Mouse (Mus musculus) heart, adult 2 months (tissue): ENCODE results near the gene Hmx3. TPM values are rescaled to one million over a fixed set of nuclear protein-coding genes. Genes with fewer than 3 reads are reported as not detected.

Source experiments
- DNase-seq, 2 experiments: peaks; one replicate each; pipeline ENCODE4 v3.0.0; 2021
- H3K27ac ChIP-seq: fragments of 200-600 bp; 2 replicates; pipeline ENCODE4 v1.8.1; 2022
- H3K27me3 ChIP-seq: fragments of 200-500 bp; 2 replicates; pipeline ENCODE4 v1.6.1; 2012; ENCODE audit warnings: mild to moderate bottlenecking, low read length, inconsistent platforms, mixed read lengths; ENCODE audit not compliant: control insufficient read depth, insufficient read depth
- H3K36me3 ChIP-seq: fragments of 200-500 bp; 2 replicates; pipeline ENCODE4 v1.6.1; 2012; ENCODE audit warnings: low read length, inconsistent platforms; ENCODE audit not compliant: control insufficient read depth, insufficient read depth
- H3K4me1 ChIP-seq: fragments of 200-500 bp; 2 replicates; pipeline ENCODE4 v1.6.1; 2011; ENCODE audit warnings: low read length; ENCODE audit not compliant: control insufficient read depth, insufficient read depth
- H3K4me3 ChIP-seq: fragments of 200-600 bp; 2 replicates; pipeline ENCODE4 v1.8.1; 2022
- H3K79me2 ChIP-seq: fragments of 200-500 bp; replicated peaks from 2 replicates; pipeline ENCODE4 v1.6.1; 2012; ENCODE audit warnings: mild to moderate bottlenecking, inconsistent platforms, low read length, moderate library complexity, mixed read lengths; ENCODE audit not compliant: control insufficient read depth, insufficient read depth
- H3K9ac ChIP-seq: fragments of 200-500 bp; 2 replicates; pipeline ENCODE4 v1.6.1; 2012; ENCODE audit warnings: low read depth, mild to moderate bottlenecking, control low read depth, inconsistent platforms, low read length, mixed read lengths
- CTCF ChIP-seq: fragments of 200-600 bp; IDR thresholded peaks from 2 replicates; pipeline ENCODE4 v1.8.1; 2022; ENCODE audit warnings: antibody characterized with exemption, mild to moderate bottlenecking, moderate library complexity
- EP300 ChIP-seq: fragments of 200-500 bp; IDR thresholded peaks from 2 replicates; pipeline ENCODE4 v1.6.1; 2011; ENCODE audit warnings: low read depth, low read length, control low read depth; ENCODE audit not compliant: insufficient read depth
- POLR2A ChIP-seq: fragments of 200-500 bp; IDR thresholded peaks from 2 replicates; pipeline ENCODE4 v1.6.1; 2011; ENCODE audit warnings: mild to moderate bottlenecking, low read depth, low read length, control low read depth; ENCODE audit not compliant: insufficient read depth
- WGBS: fragments of 180-500 bp; shearing (Covaris S2); methylation state at CpG from one replicate; pipeline ENCODE4 v1.1.7; 2018; 5-methylcytosine and 5-hydroxymethylcytosine counted together
- intact Hi-C: fragments of 180-260 bp; cut with DNase I; formaldehyde crosslinking; loops from one replicate; pipeline ENCODE4 v1.15.1; 2025
- polyA plus RNA-seq: library from polyadenylated mRNA; depleted of rRNA; stranded (reverse); fragments of >200 nt; gene quantifications from 2 replicates; pipeline ENCODE4 v1.2.3, GENCODE M21; 2012
- total RNA-seq, 2 experiments: library from RNA; stranded (reverse); gene quantifications; 2 replicates each; pipeline ENCODE4 v1.2.3; 2021

Gene Hmx3
- total and polyA plus RNA-seq, 3 experiments, result not detected

DNA sequence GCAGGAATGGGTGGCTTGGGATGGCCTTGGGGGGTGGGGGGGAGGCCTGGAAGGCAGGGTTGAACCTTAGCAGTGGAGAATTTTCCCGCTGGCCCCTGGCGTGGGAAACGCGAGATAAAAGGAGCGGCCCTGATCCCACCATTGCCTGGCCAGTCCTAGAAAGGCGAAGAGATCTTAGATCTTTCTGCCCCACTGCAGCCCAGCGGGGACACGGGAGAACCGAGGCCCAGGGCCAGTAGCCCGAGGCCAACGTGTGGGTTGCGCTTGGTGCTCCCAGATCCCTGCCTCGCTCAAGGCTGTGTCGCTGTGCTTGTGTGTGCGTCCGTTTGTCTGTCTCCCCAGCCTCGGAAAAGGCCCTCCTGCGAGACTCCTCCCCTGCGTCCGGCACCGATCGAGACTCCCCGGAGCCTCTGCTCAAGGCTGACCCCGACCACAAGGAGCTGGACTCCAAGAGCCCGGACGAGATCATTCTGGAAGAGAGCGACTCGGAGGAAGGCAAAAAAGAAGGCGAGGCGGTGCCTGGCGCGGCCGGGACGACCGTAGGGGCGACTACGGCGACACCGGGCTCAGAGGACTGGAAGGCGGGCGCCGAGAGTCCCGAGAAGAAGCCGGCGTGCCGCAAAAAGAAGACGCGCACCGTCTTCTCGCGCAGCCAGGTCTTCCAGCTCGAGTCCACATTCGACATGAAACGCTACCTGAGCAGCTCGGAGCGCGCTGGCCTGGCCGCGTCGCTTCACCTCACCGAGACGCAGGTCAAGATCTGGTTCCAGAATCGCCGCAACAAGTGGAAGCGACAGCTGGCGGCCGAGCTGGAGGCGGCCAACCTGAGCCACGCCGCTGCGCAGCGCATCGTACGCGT is 1.2 kb downstream of the Hmx3 start:
- 2% methylated on average over 75 of the region's 75 CpGs for WGBS
- TF ChIP-seq CTCF (no peak), POLR2A (no peak), EP300 (no peak)
- Histone ChIP-seq H3K4me1 (no peaks in the 10 kb centered on the region), H3K9ac (no peak overlapping the region), H3K4me3 (peak overlapping the region; percentile 36), H3K36me3 (no peaks in the 10 kb centered on the region), H3K27ac (no peak overlapping the region), H3K79me2 (no peaks in the 10 kb centered on the region), H3K27me3 (peaks cover 44% of the 10 kb centered on the region)
- intact Hi-C loops, result loop anchor here (1.0 to 10.0 kb wide), 3 partner anchors 12 to 1011 kb away; partner anchors contain the start of genes Acadsb and Ikzf5
- peak; percentile 24 to 52 for DNase-seq

- Histone ChIP-seq H3K4me3 (no peak overlapping the region), H3K27me3 (peaks cover 48% of the 10 kb centered on the region), H3K36me3 (no peaks in the 10 kb centered on the region), H3K27ac (no peak overlapping the region), H3K79me2 (no peaks in the 10 kb centered on the region), H3K4me1 (no peaks in the 10 kb centered on the region), H3K9ac (no peak overlapping the region)
- intact Hi-C loops, result loop anchor here (1.0 to 10.0 kb wide), 3 partner anchors 11 to 1010 kb away; partner anchors contain the start of genes Acadsb and Ikzf5
- 8% methylated on average over 5 of the region's 5 CpGs for WGBS
- TF ChIP-seq CTCF (no peak), POLR2A (no peak), EP300 (no peak)
- DNase-seq, result no peak
Observed at GRCm38 (mm10) chr7:131544871-131545270, 2.2 kb downstream of the Hmx3 start.

GRCm38 (mm10) chr7:131545701-131546385 is 3.2 kb downstream of the Hmx3 start:
- intact Hi-C loops, result loop anchor here (10.0 kb wide), 1 partner anchor 1009 kb away; no protein-coding TSS in a partner anchor

GRCm38 (mm10) chr7:131546423-131546822 is 3.8 kb downstream of the Hmx3 start:
- H3K36me3 ChIP-seq, result no peaks in the 10 kb centered on the region
- H3K27ac ChIP-seq, result no peak overlapping the region
- H3K9ac ChIP-seq, result no peak overlapping the region
- H3K27me3 ChIP-seq, result peaks cover 49% of the 10 kb centered on the region
- intact Hi-C loops, result loop anchor here (10.0 kb wide), 1 partner anchor 1008 kb away; no protein-coding TSS in a partner anchor
- H3K4me3 ChIP-seq, result no peak overlapping the region
- TF ChIP-seq EP300 (no peak), CTCF (no peak), POLR2A (no peak)
- H3K79me2 ChIP-seq, result no peaks in the 10 kb centered on the region
- DNase-seq, result no peak
- no peaks in the 10 kb centered on the region for H3K4me1 ChIP-seq
- 6% methylated on average over 2 of the region's 2 CpGs for WGBS

More at GRCm38 (mm10) chr7:131545701-131546385, 3.2 kb downstream of the Hmx3 start:
- 9% methylated on average over 13 of the region's 13 CpGs for WGBS
- Histone ChIP-seq H3K79me2 (no peaks in the 10 kb centered on the region), H3K9ac (no peak overlapping the region), H3K36me3 (no peaks in the 10 kb centered on the region), H3K4me3 (no peak overlapping the region), H3K27ac (no peak overlapping the region), H3K4me1 (no peaks in the 10 kb centered on the region), H3K27me3 (peaks cover 46% of the 10 kb centered on the region)
- TF ChIP-seq EP300, result no peak
- TF ChIP-seq CTCF, result no peak
- no peak for TF ChIP-seq POLR2A
- DNase-seq, result no peak

GRCm38 (mm10) chr7:131547481-131547880 is 4.8 kb downstream of the Hmx3 start:
- peaks cover 49% of the 10 kb centered on the region for H3K27me3 ChIP-seq

More at GRCm38 (mm10) chr7:131547481-131547880, 4.8 kb downstream of the Hmx3 start:
- H3K4me1 ChIP-seq, result no peaks in the 10 kb centered on the region
- no peak overlapping the region for H3K27ac ChIP-seq
- H3K4me3 ChIP-seq, result no peak overlapping the region
- no peak for TF ChIP-seq EP300
- no peak for TF ChIP-seq POLR2A
- no peak for TF ChIP-seq CTCF
- no peaks in the 10 kb centered on the region for H3K79me2 ChIP-seq
- WGBS, result 4% methylated on average over 5 of the region's 5 CpGs
- H3K9ac ChIP-seq, result no peak overlapping the region
- intact Hi-C loops, result loop anchor here (10.0 kb wide), 1 partner anchor 1007 kb away; no protein-coding TSS in a partner anchor
- DNase-seq, result no peak
- no peaks in the 10 kb centered on the region for H3K36me3 ChIP-seq
